Mouse (Mus musculus) MEL (cell line): ENCODE measurements at regions not wholly inside any gene's neighbourhood (a gene's known extent, or its start where the extent isn't known, plus 50 kb on each side); places are given as distances from the start of the nearest gene placed in this dataset.

ENCODE experiments used
- DNase-seq: peaks from one replicate; pipeline ENCODE4 v3.0.0; 2011; ENCODE audit warnings: low read depth, low spot score
- H3K27ac ChIP-seq: 2 replicates; pipeline ENCODE4 v1.5.1; 2012; ENCODE audit warnings: low read depth, mild to moderate bottlenecking, control low read depth, low read length, moderate library complexity; ENCODE audit not compliant: control insufficient read depth
- H3K27me3 ChIP-seq, 2 experiments: fragments of 150-350 bp in 1 of 2; sonication (generic) in 1 of 2; 2 replicates each; pipeline ENCODE4 v1.6.1; 2012; ENCODE audit warnings: low read length in 2 of 2, mild to moderate bottlenecking in 2 of 2, improper control_type of control experiment in 1 of 2, moderate library complexity in 1 of 2; ENCODE audit not compliant: insufficient read depth in 2 of 2, control insufficient read depth in 1 of 2
- H3K36me3 ChIP-seq, 2 experiments: 2 replicates each; pipeline ENCODE4 v1.6.1; 2012 to 2014; ENCODE audit warnings: low read length in 2 of 2, improper control_type of control experiment in 1 of 2, inconsistent platforms in 1 of 2, mild to moderate bottlenecking in 1 of 2; ENCODE audit not compliant: insufficient read depth in 2 of 2, control insufficient read depth in 1 of 2
- H3K4me1 ChIP-seq, 2 experiments: fragments of 150-350 bp in 1 of 2; sonication (generic) in 1 of 2; 2 replicates each; pipeline ENCODE4 v1.6.1; 2012; ENCODE audit warnings: low read length in 2 of 2, improper control_type of control experiment in 1 of 2, mild to moderate bottlenecking in 1 of 2; ENCODE audit not compliant: insufficient read depth in 2 of 2, control insufficient read depth in 1 of 2
- H3K4me3 ChIP-seq, 2 experiments: fragments of 150-350 bp in 1 of 2; sonication (generic) in 1 of 2; 2 replicates each; pipeline ENCODE4 v1.5.1; 2012; ENCODE audit warnings: low read depth in 2 of 2, low read length in 2 of 2, mild to moderate bottlenecking in 2 of 2, moderate library complexity in 2 of 2, control low read depth in 1 of 2, improper control_type of control experiment in 1 of 2; ENCODE audit not compliant: control insufficient read depth in 1 of 2, insufficient read depth in 1 of 2
- H3K79me2 ChIP-seq: 2 replicates; pipeline ENCODE4 v1.6.1; 2012; ENCODE audit warnings: mild to moderate bottlenecking, low read length, moderate library complexity; ENCODE audit not compliant: control insufficient read depth, poor library complexity, insufficient read depth
- H3K9ac ChIP-seq: 2 replicates; pipeline ENCODE4 v1.6.1; 2012; ENCODE audit warnings: low read depth, mild to moderate bottlenecking, control low read depth, low read length, moderate library complexity; ENCODE audit not compliant: control insufficient read depth, poor library complexity, severe bottlenecking
- H3K9me3 ChIP-seq: fragments of 150-350 bp; sonication (generic); replicated peaks from 2 replicates; pipeline ENCODE4 v1.6.1; 2012; ENCODE audit warnings: mild to moderate bottlenecking, low read length, improper control_type of control experiment, moderate library complexity; ENCODE audit not compliant: insufficient read depth
- CTCF ChIP-seq, 3 experiments: IDR thresholded peaks in 2 of 3; conservative IDR thresholded peaks in 1 of 3; 2 replicates each; pipeline ENCODE4 v1.5.1; 2011 to 2012; ENCODE audit warnings: low read length in 3 of 3, low read depth in 2 of 3, mild to moderate bottlenecking in 2 of 3, improper control_type of control experiment in 1 of 3, inconsistent platforms in 1 of 3, mixed read lengths in 1 of 3, moderate library complexity in 1 of 3; ENCODE audit not compliant: control insufficient read depth in 1 of 3, insufficient read depth in 1 of 3, poor library complexity in 1 of 3, severe bottlenecking in 1 of 3
- E2F4 ChIP-seq: IDR thresholded peaks from 2 replicates; pipeline ENCODE4 v1.6.1; 2011; ENCODE audit warnings: low read depth, low read length, improper control_type of control experiment, borderline replicate concordance
- ELF1 ChIP-seq: IDR thresholded peaks from 2 replicates; pipeline ENCODE4 v1.6.1; 2014; ENCODE audit warnings: low read depth, mild to moderate bottlenecking, inconsistent platforms, low read length, improper control_type of control experiment, moderate library complexity
- GABPA ChIP-seq: IDR thresholded peaks from 2 replicates; pipeline ENCODE4 v1.6.1; 2012; ENCODE audit warnings: low read depth, mild to moderate bottlenecking, inconsistent platforms, low read length, improper control_type of control experiment, moderate library complexity
- JUND ChIP-seq: IDR thresholded peaks from 2 replicates; pipeline ENCODE4 v1.6.1; 2011; ENCODE audit warnings: low read depth, mild to moderate bottlenecking, improper control_type of control experiment, low read length
- KAT2A ChIP-seq: conservative IDR thresholded peaks from 2 replicates; pipeline ENCODE4 v1.6.1; 2012; ENCODE audit warnings: low read depth, low read length, improper control_type of control experiment, inconsistent platforms
- MAFK ChIP-seq: IDR thresholded peaks from 2 replicates; pipeline ENCODE4 v1.6.1; 2011; ENCODE audit warnings: low read depth, mild to moderate bottlenecking, low read length, improper control_type of control experiment, borderline replicate concordance
- MAX ChIP-seq: IDR thresholded peaks from 2 replicates; pipeline ENCODE4 v1.6.1; 2011; ENCODE audit warnings: low read length, improper control_type of control experiment
- MEF2A ChIP-seq: IDR thresholded peaks from 2 replicates; pipeline ENCODE4 v1.6.1; 2014; ENCODE audit warnings: low read depth, mild to moderate bottlenecking, inconsistent platforms, low read length, improper control_type of control experiment; ENCODE audit not compliant: poor library complexity, insufficient replicate concordance, severe bottlenecking; ENCODE audit errors: extremely low read depth
- MXI1 ChIP-seq: IDR thresholded peaks from 2 replicates; pipeline ENCODE4 v1.6.1; 2011; ENCODE audit warnings: mild to moderate bottlenecking, low read depth, low read length, improper control_type of control experiment
- NELFE ChIP-seq: IDR thresholded peaks from 2 replicates; pipeline ENCODE4 v1.6.1; 2011; ENCODE audit warnings: low read depth, low read length, improper control_type of control experiment
- POLR2AphosphoS2 ChIP-seq: IDR thresholded peaks from 2 replicates; pipeline ENCODE4 v1.6.1; 2011; ENCODE audit warnings: low read length, improper control_type of control experiment
- RAD21 ChIP-seq: IDR thresholded peaks from 2 replicates; pipeline ENCODE4 v1.6.1; 2011; ENCODE audit warnings: mild to moderate bottlenecking, low read depth, low read length, improper control_type of control experiment
- TAL1 ChIP-seq: IDR thresholded peaks from 2 replicates; pipeline ENCODE4 v1.6.1; 2012; ENCODE audit warnings: mild to moderate bottlenecking, inconsistent platforms, low read length, moderate library complexity, mixed read lengths
- ZC3H11A ChIP-seq: IDR thresholded peaks from 2 replicates; pipeline ENCODE4 v1.6.1; 2012; ENCODE audit warnings: low read depth, mild to moderate bottlenecking, inconsistent platforms, low read length, improper control_type of control experiment
- ZKSCAN1 ChIP-seq: IDR thresholded peaks from 2 replicates; pipeline ENCODE4 v1.6.1; 2012; ENCODE audit warnings: low read depth, mild to moderate bottlenecking, inconsistent platforms, low read length, improper control_type of control experiment, moderate library complexity
- ZMIZ1 ChIP-seq: IDR thresholded peaks from 2 replicates; pipeline ENCODE4 v1.6.1; 2012; ENCODE audit warnings: low read depth, mild to moderate bottlenecking, inconsistent platforms, low read length, improper control_type of control experiment, moderate library complexity

DNA sequence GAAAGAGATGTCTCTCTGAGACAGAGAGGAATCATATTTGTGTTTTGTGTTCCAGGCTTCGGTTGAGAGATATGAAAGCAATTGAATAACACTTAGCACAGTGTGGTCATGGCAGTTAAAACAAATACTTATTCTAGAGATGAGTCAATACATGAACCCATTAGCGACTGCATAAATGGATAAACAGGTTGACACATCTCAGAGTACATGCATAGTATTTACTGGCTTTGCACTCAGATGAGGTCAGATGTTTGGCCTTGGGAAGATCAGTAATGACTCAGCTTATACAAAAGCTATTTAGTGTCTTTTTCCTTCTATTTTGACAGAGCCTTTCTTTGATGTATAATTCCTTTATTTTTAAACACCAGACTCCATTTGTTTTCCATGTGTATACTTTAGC is 579.5 kb downstream of the Zfp619 start:
- H3K9ac ChIP-seq: no peak overlapping the region
- no peaks in the 10 kb centered on the region for H3K27me3 ChIP-seq
- no peak overlapping the region for H3K27ac ChIP-seq
- H3K36me3 ChIP-seq: no peaks in the 10 kb centered on the region
- no peak overlapping the region for H3K4me3 ChIP-seq
- no peak for DNase-seq
- no peaks in the 10 kb centered on the region for H3K79me2 ChIP-seq
- no peaks in the 10 kb centered on the region for H3K9me3 ChIP-seq
- H3K4me1 ChIP-seq: no peaks in the 10 kb centered on the region
- TF ChIP-seq ELF1 (no peak), TAL1 (no peak), POLR2AphosphoS2 (no peak), RAD21 (no peak), CTCF (IDR thresholded peaks at IDR 0.05 in 2 of 3, conservative IDR thresholded peaks at IDR 0.05 in 1 of 3; ENCODE audit: control insufficient read depth in 1 of 3, insufficient read depth in 1 of 3, low read depth in 2 of 3, low read length in 3 of 3, poor library complexity in 1 of 3, severe bottlenecking in 1 of 3) (no peak), MEF2A (no peak), KAT2A (no peak), ZKSCAN1 (no peak), JUND (no peak)

DNA sequence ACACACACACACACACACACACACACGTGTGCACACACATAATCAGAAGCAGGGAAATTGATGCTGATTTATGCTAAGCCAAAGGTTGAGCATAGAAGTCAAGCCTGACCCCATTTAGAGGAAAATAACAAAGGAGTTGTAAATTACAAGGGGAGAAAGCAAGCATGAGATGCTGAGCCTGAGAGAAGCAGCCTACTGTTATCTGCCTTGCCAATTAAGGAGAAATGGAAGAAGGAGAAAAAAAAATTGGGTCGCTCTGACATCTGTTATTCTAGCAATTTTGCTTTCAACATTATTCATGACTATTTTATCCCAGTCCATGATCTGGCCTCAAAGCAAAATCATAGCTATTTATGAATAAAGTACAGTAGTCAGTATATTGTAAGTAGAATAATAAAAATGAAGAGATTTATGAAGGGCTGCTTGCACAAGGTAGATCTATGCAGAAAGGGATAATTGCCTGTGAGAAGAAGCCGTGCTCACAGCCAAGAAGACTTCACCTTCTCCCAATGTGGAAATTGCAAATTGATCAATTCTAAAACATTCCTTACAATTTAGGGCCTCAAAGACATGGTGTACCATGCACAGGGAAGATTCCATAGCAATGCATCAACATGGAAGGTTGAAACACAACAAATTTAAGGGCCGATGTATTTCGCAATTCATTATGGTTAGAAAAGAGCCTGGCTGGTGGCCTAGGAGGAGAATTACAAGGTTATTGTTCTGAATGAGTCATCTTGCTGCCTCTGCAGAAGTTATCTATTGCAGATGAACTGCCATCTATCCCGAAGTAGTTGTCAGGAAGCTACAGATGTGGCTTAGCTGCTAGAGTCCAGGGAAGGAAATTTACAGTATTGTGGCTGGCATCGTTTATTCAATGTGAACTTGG is 585.7 kb downstream of the Zfp619 start:
- Histone ChIP-seq H3K4me3 (no peak overlapping the region), H3K9ac (no peak overlapping the region), H3K27ac (no peak overlapping the region), H3K9me3 (no peaks in the 10 kb centered on the region), H3K36me3 (no peaks in the 10 kb centered on the region), H3K27me3 (no peaks in the 10 kb centered on the region), H3K79me2 (no peaks in the 10 kb centered on the region), H3K4me1 (no peaks in the 10 kb centered on the region)
- no peak for TF ChIP-seq ZMIZ1
- no peak for TF ChIP-seq ELF1
- TF ChIP-seq POLR2AphosphoS2: no peak
- no peak for TF ChIP-seq RAD21
- no peak for TF ChIP-seq TAL1
- TF ChIP-seq GABPA: no peak
- no peak for TF ChIP-seq E2F4
- no peak for TF ChIP-seq MEF2A
- TF ChIP-seq MAX: no peak
- no peak for TF ChIP-seq ZC3H11A
- no peak for TF ChIP-seq NELFE
- TF ChIP-seq MXI1: no peak
- no peak for TF ChIP-seq MAFK
- no peak for DNase-seq
